Mouse (Mus musculus) megakaryocyte, embryonic 14.5 days (primary cell): ENCODE data around the gene Nthl1. TPM values are rescaled to one million over a fixed set of nuclear protein-coding genes. Genes with fewer than 3 reads are reported as not detected.

Experiments
- H3K27me3 ChIP-seq: replicated peaks from 2 replicates; pipeline ENCODE3; 2012; ENCODE audit warnings: inconsistent platforms
- H3K36me3 ChIP-seq: replicated peaks from 2 replicates; pipeline ENCODE3; 2012; ENCODE audit warnings: low read length, inconsistent platforms, mixed read lengths
- H3K4me1 ChIP-seq: 2 replicates; pipeline ENCODE4 v1.6.1; 2012; ENCODE audit warnings: inconsistent platforms
- H3K4me3 ChIP-seq: replicated peaks from 2 replicates; pipeline ENCODE3; 2012; ENCODE audit warnings: moderate library complexity, mild to moderate bottlenecking, inconsistent platforms
- H3K9me3 ChIP-seq: 2 replicates; pipeline ENCODE4 v1.6.1; 2012; ENCODE audit warnings: inconsistent platforms
- FLI1 ChIP-seq: IDR thresholded peaks from 2 replicates; pipeline ENCODE4 v1.6.1; 2012; ENCODE audit warnings: low read length, inconsistent platforms, mixed read lengths
- GATA1 ChIP-seq: IDR thresholded peaks from 3 replicates; pipeline ENCODE4 v1.6.1; 2012; ENCODE audit warnings: mixed read lengths, low read length, inconsistent platforms, borderline replicate concordance
- polyA plus RNA-seq: library from polyadenylated mRNA; stranded (reverse); fragments of >175 nt; gene quantifications from 2 replicates; pipeline ENCODE4 v1.2.3, GENCODE M21; 2012; ENCODE audit warnings: low replicate concordance; ENCODE audit not compliant: insufficient read depth

The Nthl1 gene
- polyA plus RNA-seq, 1 experiment: 8.2 TPM

DNA sequence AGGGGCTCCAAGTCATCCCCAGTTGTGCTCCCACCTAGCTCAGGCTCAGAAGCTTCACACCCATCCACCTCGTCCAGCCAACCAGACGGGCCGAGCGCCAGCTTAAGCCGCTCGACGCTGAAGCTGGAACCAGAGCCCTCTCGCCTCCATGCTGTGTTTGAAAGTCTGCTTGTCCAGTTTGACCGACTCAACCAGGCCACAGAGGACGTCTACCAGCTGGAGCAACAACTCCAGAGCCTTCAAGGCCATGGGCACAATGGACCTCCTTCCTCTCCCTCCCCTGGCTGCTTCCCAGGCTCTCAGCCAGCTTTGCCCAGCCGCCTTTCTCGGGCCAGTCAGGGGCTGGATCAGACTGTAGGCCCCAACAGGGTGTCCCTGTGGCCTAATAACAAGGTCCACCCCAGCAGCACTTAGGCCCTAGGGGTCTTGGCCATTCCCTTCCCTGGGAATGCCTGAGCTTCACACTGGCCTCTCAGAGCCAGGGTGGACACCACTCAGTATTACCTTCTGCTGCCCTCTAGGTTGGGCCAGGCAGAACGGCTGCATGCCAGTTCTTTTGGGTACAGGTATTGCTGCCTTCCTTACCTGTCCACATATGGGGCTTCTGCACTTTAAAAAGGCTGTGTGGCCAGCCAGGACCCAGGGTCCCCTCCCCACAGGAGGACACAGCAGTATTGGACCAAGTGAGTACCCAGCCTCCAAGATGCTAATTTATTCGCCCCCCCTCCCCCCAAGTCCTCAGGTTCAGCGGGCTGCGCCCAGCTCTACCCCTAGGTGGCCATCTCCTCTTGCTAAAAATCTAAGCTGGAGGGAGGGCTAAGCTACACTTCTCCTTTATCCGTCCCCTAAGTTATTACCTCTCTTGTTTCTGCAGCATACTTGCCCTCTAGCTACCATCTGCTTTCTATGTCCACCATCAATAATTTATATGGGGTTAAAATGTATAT is 37.1 kb upstream of the Nthl1 start:
- peaks cover 23% of the 10 kb centered on the region for H3K4me1 ChIP-seq
- H3K4me3 ChIP-seq: no peak overlapping the region
- TF ChIP-seq FLI1 (no peak), GATA1 (no peak)
- H3K36me3 ChIP-seq: peaks cover 100% of the 10 kb centered on the region
- peaks cover under 1% of the 10 kb centered on the region for H3K27me3 ChIP-seq
- H3K9me3 ChIP-seq: no peaks in the 10 kb centered on the region

DNA sequence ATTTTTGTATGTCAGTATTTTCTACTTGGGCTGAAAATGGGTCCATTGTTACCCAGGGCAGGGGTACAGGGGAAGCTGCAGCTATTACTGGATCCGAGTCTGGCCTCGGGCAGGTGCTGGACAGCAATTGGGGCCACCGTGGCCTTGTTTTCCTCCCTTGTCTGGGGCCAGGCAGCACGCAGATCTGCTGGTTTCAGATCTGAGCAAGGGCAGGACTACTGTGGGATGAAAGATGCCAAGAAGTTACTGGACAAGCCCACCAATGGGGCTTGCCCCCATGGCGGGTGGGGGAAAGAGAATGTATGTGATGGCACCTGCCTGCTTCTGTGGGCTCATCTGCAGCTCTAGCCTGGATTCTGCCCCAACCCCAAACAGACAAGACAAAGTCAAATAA is 36.4 kb upstream of the Nthl1 start:
- TF ChIP-seq FLI1 (no peak), GATA1 (no peak)
- Histone ChIP-seq H3K4me3 (no peak overlapping the region), H3K4me1 (peaks cover 18% of the 10 kb centered on the region), H3K9me3 (no peaks in the 10 kb centered on the region), H3K36me3 (peaks cover 100% of the 10 kb centered on the region), H3K27me3 (peaks cover 2% of the 10 kb centered on the region)

DNA sequence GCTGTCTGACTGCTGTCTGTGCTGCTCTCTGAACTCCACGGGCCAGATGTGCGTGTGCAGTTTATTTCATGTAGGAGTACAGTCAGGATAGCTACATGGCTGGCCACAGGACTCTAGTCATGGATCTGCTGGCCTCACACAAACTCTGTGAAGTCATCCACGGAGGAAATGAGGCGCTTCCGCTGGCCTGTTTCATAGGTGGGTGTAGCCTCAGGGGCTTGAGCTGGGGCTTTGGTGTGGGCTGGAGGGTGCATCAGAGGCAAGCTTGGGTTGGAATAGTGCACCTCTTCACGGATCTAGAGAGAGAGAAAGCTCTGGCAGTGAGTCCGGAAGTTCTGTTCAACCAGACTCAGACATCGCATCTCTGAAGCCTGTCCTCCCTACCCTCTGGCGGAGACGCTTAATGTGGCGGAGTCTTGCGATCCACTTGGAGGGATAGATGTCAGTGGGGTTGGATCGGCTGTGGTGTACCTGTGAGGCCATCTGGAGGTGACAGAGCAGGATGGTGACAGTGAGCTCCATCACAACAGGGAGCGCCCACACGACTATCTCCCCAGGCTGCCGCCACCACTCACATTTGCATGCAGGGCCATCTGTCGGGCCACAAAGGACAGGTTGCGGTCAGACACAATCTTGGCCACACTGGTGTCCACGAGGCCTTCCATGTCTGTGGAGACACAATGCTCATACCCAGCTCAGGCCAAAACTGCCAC is 35.9 kb upstream of the Nthl1 start:
- Histone ChIP-seq H3K36me3 (peaks cover 100% of the 10 kb centered on the region), H3K9me3 (no peaks in the 10 kb centered on the region), H3K4me1 (peaks cover 18% of the 10 kb centered on the region), H3K27me3 (peaks cover 5% of the 10 kb centered on the region), H3K4me3 (no peak overlapping the region)
- TF ChIP-seq FLI1 (no peak), GATA1 (no peak)

DNA sequence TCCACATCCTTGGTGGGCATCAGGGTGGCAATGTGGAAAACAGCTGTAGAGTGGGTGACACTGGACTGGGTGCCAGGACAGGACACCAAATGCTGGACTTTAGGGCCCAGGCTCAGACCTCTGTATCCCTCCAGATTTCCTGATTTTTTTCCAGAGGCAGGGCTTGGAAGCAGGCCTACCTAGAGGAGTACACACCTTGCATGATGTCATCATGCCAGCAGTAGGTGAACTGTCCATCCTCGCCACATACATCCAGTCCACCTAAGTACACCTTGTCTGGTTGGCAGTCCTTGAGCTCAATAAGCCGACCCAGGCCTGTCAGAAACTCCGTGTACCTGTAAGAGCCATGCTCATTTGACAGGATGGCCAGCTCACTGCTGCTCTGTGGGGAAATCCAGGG is 34.5 kb upstream of the Nthl1 start:
- H3K4me3 ChIP-seq: no peak overlapping the region
- H3K36me3 ChIP-seq: peaks cover 100% of the 10 kb centered on the region
- TF ChIP-seq GATA1 (no peak), FLI1 (no peak)
- H3K4me1 ChIP-seq: peaks cover 14% of the 10 kb centered on the region; the same call in 1 of the 2 replicates
- no peaks in the 10 kb centered on the region for H3K9me3 ChIP-seq
- peaks cover 13% of the 10 kb centered on the region for H3K27me3 ChIP-seq

DNA sequence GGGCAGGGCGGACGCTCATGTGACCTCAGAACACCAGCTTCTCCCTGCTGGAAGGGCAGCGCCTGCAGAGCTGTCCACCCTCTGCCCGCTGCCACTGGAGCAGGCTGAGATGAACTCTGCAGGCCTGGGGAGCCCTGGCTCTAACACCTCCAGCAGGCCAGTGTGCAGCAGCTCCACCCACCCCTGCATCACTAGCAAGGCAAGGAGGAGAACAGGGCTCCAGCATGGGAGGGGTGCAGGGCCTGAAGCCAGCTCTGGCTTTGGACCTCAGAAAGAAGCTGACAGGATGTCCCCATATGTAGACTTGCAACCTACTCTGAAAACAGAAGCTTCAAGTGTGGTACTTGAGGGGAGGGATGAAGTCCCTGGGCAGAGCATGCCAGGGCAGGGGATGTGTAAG is 32.0 kb upstream of the Nthl1 start:
- no peak for TF ChIP-seq GATA1
- H3K4me3 ChIP-seq: no peak overlapping the region
- H3K36me3 ChIP-seq: peaks cover 93% of the 10 kb centered on the region
- peaks cover 15% of the 10 kb centered on the region for H3K27me3 ChIP-seq
- H3K4me1 ChIP-seq: peaks cover 31% of the 10 kb centered on the region
- no peaks in the 10 kb centered on the region for H3K9me3 ChIP-seq

DNA sequence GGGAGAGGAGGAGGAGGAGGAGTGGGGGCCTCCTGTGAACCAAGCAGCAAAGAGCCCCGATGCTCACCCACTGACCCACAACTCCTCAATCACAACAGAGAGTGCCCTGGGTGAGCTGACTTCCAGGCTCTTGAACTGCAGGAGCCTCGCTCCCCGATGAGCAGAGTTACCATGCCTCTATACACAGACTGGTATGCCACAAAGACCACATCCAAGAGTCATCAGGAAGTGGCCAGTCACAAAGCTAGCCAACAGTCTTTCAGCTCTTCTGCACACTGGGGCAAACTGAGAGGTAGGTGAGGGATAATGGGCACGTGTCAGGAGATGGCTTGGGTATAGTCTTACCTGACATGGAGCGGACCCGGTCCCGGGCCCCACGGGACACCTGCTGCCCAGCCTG is 28.5 kb upstream of the Nthl1 start:
- TF ChIP-seq GATA1: no peak
- TF ChIP-seq FLI1: no peak
- Histone ChIP-seq H3K36me3 (peaks cover 93% of the 10 kb centered on the region), H3K9me3 (no peaks in the 10 kb centered on the region), H3K27me3 (peaks cover 33% of the 10 kb centered on the region), H3K4me3 (peak overlapping the region; percentile 53), H3K4me1 (peaks cover 44% of the 10 kb centered on the region)

DNA sequence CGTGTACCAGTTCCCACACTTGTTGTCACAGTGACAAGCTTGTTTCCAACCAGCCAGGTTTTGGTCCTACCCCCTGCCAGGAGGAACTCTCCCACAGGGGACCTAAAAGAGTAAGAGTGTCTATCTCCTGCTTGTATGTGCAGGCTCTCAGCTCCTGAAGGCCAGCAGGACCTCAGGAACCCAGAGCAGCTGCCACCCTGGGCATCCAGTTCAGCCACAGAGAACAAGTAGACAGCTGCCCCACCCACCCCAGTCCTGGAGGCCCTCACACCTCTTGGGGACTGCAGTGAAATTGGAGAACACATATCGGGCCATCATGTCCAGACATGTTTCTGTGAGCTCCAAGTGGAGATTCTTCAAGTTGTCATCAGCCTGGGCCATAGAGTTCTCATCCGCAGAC is 27.9 kb upstream of the Nthl1 start:
- peaks cover 91% of the 10 kb centered on the region for H3K36me3 ChIP-seq
- H3K9me3 ChIP-seq: no peaks in the 10 kb centered on the region
- TF ChIP-seq FLI1 (no peak), GATA1 (no peak)
- peaks cover 48% of the 10 kb centered on the region for H3K4me1 ChIP-seq
- peaks cover 33% of the 10 kb centered on the region for H3K27me3 ChIP-seq
- no peak overlapping the region for H3K4me3 ChIP-seq

DNA sequence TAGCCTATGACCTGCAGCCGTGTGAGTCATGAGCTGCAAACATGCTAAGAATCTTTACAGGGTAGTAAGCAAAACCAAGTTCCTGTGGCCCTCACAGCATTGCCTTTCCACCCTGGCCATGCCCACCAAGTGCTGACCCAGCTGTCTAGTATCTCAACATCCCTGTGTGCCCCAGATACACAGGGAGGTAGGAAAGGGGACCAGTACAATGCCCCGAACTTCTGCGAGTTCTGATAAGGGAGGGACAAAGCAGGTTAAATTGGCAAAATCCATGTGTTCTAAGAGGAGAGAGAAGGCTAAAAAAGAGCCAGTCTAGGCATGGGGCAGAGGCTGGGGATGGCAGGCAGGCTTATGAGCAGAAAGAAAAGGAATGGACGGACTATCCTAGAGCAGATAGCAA is 24.1 kb upstream of the Nthl1 start:
- Histone ChIP-seq H3K4me1 (peaks cover 65% of the 10 kb centered on the region), H3K4me3 (no peak overlapping the region), H3K27me3 (peaks cover 18% of the 10 kb centered on the region), H3K9me3 (no peaks in the 10 kb centered on the region), H3K36me3 (peaks cover 73% of the 10 kb centered on the region)
- TF ChIP-seq GATA1 (no peak), FLI1 (no peak)

DNA sequence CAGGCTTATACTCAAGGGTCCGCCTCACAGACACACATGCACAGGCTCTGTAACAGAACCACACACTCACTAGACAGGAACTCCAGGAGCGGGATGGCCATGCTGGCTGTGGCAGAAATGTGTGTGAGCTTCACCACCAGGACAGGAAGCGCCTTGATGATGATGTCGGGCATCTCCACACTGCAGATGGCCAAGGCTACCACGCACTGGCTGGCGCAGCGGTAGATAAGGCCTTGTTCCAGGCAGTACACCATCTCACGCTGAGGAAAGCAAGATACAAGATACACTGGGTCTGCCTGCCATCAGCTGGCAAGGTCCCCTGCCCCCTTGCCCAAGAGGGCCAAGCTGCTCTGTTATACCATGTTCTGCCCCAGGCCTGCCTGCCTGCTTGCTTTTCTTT is 23.6 kb upstream of the Nthl1 start:
- no peaks in the 10 kb centered on the region for H3K9me3 ChIP-seq
- peaks cover 65% of the 10 kb centered on the region for H3K4me1 ChIP-seq
- peaks cover 78% of the 10 kb centered on the region for H3K36me3 ChIP-seq
- H3K27me3 ChIP-seq: peaks cover 18% of the 10 kb centered on the region
- peak overlapping the region; percentile 69 for H3K4me3 ChIP-seq
- no peak for TF ChIP-seq FLI1
- TF ChIP-seq GATA1: no peak; the same call in 2 of the 3 replicates

DNA sequence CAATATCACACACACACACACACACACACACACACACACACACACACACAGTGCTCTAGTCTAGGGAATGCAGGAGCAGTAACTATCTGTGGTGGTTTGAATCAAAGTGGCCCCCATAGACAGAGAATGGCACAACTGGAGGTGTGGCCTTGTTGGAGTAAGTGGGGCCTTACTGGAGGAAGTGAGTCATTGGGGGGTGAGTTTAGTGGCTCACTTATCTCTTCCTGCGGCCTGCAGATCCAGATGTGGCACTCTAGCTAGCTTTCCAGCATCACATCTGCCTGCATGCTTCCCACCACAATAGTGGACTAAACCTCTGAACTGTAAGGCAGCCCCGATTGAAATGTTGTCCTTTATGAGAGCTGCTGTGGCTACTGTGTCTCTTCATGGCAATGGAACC is 21.8 kb upstream of the Nthl1 start:
- H3K4me1 ChIP-seq: peaks cover 63% of the 10 kb centered on the region
- no peak overlapping the region for H3K4me3 ChIP-seq
- peaks cover 80% of the 10 kb centered on the region for H3K36me3 ChIP-seq
- H3K9me3 ChIP-seq: no peaks in the 10 kb centered on the region
- H3K27me3 ChIP-seq: peaks cover 20% of the 10 kb centered on the region
- no peak for TF ChIP-seq FLI1
- no peak for TF ChIP-seq GATA1
